In the genomic region with DNA sequence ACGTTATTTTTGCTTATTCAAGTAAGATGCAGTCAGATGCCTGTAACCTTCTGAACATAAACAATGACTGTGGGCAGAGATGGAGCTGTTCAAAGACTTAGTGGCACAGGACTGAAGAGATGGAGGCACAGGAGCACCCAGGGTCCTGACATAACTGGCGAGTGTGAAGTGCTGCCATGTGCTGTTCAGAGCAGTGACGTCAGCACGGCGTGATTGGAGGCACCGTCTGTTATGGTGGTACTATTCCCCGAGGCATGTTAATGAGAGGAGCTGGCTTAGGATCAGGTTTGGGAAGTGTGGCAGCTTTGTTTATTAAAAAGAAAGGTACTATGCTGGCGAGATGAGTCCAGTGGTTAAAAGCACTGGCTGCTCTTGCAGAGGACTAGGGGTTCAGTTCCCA, we compare ENCODE assay signal across 20 mouse cellular contexts. TPM values are rescaled to one million over a fixed set of nuclear protein-coding genes. Genes with fewer than 3 reads are reported as not detected.
DNase-seq lines count a peak whose midpoint lies in the region; ATAC-seq lines count a peak whose summit lies in the region.
"Had no signal": no experiment of that assay in that cellular context is flagged by ENCODE, and none has a peak within 500 bp of the region (broad histone marks: within the 10 kb centered on the region; RNA-seq: fewer than 3 reads in every experiment).

No protein-coding gene starts in this region.

- no peak for DNase-seq in embryonic facial prominence, embryonic 14.5 days (ENCODE audit: low spot score)
- no peak for DNase-seq in embryonic facial prominence, embryonic 10.5 days (ENCODE audit: low spot score)
- DNase-seq in midbrain, embryonic 10.5 days (ENCODE audit: low spot score) = no peak
- DNase-seq in limb, embryonic 10.5 days (ENCODE audit: low spot score) = no peak
- no peak for DNase-seq in urinary bladder, adult 18-20 months (ENCODE audit: low spot score in 2 of 2)
- no peak for DNase-seq in MN1 (ENCODE audit: low spot score)
- DNase-seq: cerebellum, adult 11-12 months; gastrocnemius, postnatal 25 days; heart, postnatal 4 days; kidney, postnatal 14 days; layer of hippocampus, adult 9-11 months; lung, embryonic 14.5 days; spleen, adult 18-20 months had no signal

- ATAC-seq in embryonic facial prominence, embryonic 14.5 days (ENCODE audit: low read depth) = 0 out of 2 replicates have a peak, but pooled peaks have one; percentile 45
- no peak for ATAC-seq in midbrain, embryonic 12.5 days (ENCODE audit: low FRiP score, low read depth)
- peak; percentile 46; the same call in 1 of the 2 replicates for ATAC-seq in neural tube, embryonic 15.5 days (ENCODE audit: low FRiP score)
- ATAC-seq: activated CD4-positive, CD25-positive, alpha-beta regulatory T cell, adult 4 months; intestine, postnatal 0 days had no signal

- H3K4me2 ChIP-seq in embryonic facial prominence, embryonic 14.5 days (ENCODE audit: low read depth, low read length) = no peak overlapping the region
- no peak overlapping the region for H3K4me2 ChIP-seq in midbrain, embryonic 12.5 days (replicated peaks)
- H3K4me2 ChIP-seq in neural tube, embryonic 15.5 days = peak overlapping the region; percentile 3; the same call in 1 of the 2 replicates
- H3K4me2 ChIP-seq: heart, embryonic 11.5 days; liver, embryonic 11.5 days; lung, embryonic 14.5 days had no signal

- H3K9ac ChIP-seq in embryonic facial prominence, embryonic 14.5 days (ENCODE audit: low read depth, low read length) = no peak overlapping the region
- no peak overlapping the region for H3K9ac ChIP-seq in midbrain, embryonic 12.5 days (replicated peaks)
- no peak overlapping the region for H3K9ac ChIP-seq in neural tube, embryonic 15.5 days (replicated peaks)
- H3K9ac ChIP-seq: embryonic facial prominence, embryonic 13.5 days; lung, embryonic 14.5 days had no signal

- no peak overlapping the region for H3K27ac ChIP-seq in embryonic facial prominence, embryonic 14.5 days (replicated peaks; ENCODE audit: low read depth, low read length)
- no peak overlapping the region for H3K27ac ChIP-seq in embryonic facial prominence, embryonic 10.5 days (replicated peaks)
- H3K27ac ChIP-seq in midbrain, embryonic 12.5 days (replicated peaks) = 0 out of 2 replicates have a peak overlapping the region, but pooled peaks have one; percentile 58
- H3K27ac ChIP-seq in midbrain, embryonic 10.5 days (replicated peaks) = no peak overlapping the region
- H3K27ac ChIP-seq in limb, embryonic 10.5 days = peak overlapping the region; percentile 61; the same call in 1 of the 2 replicates
- peak overlapping the region; percentile 56; the same call in 1 of the 2 replicates for H3K27ac ChIP-seq in neural tube, embryonic 15.5 days (replicated peaks)

- no peak overlapping the region for H3K4me3 ChIP-seq in embryonic facial prominence, embryonic 14.5 days (ENCODE audit: low read depth, low read length)
- no peak overlapping the region for H3K4me3 ChIP-seq in embryonic facial prominence, embryonic 10.5 days
- no peak overlapping the region for H3K4me3 ChIP-seq in midbrain, embryonic 12.5 days
- no peak overlapping the region for H3K4me3 ChIP-seq in midbrain, embryonic 10.5 days
- H3K4me3 ChIP-seq in limb, embryonic 10.5 days = no peak overlapping the region
- no peak overlapping the region for H3K4me3 ChIP-seq in neural tube, embryonic 15.5 days (replicated peaks)
- H3K4me3 ChIP-seq: embryonic facial prominence, embryonic 13.5 days had no signal

- H3K9me3 ChIP-seq in embryonic facial prominence, embryonic 14.5 days (ENCODE audit: control insufficient read depth, low read length) = no peaks in the 10 kb centered on the region
- H3K9me3 ChIP-seq in embryonic facial prominence, embryonic 10.5 days = no peaks in the 10 kb centered on the region
- H3K9me3 ChIP-seq in midbrain, embryonic 12.5 days = no peaks in the 10 kb centered on the region
- H3K9me3 ChIP-seq in midbrain, embryonic 10.5 days (replicated peaks) = no peaks in the 10 kb centered on the region
- H3K9me3 ChIP-seq in limb, embryonic 10.5 days (replicated peaks) = no peaks in the 10 kb centered on the region
- H3K9me3 ChIP-seq in neural tube, embryonic 15.5 days (replicated peaks) = no peaks in the 10 kb centered on the region
- H3K9me3 ChIP-seq: embryonic facial prominence, embryonic 13.5 days had no signal

- peaks cover 33% of the 10 kb centered on the region for H3K4me1 ChIP-seq in embryonic facial prominence, embryonic 14.5 days (ENCODE audit: control insufficient read depth, insufficient read depth, low read length)
- peaks cover 56% of the 10 kb centered on the region for H3K4me1 ChIP-seq in embryonic facial prominence, embryonic 10.5 days
- H3K4me1 ChIP-seq in midbrain, embryonic 12.5 days = peaks cover 15% of the 10 kb centered on the region
- H3K4me1 ChIP-seq in midbrain, embryonic 10.5 days = peaks cover 26% of the 10 kb centered on the region
- peaks cover 45% of the 10 kb centered on the region for H3K4me1 ChIP-seq in limb, embryonic 10.5 days
- H3K4me1 ChIP-seq in neural tube, embryonic 15.5 days = peaks cover 30% of the 10 kb centered on the region

- H3K27me3 ChIP-seq in embryonic facial prominence, embryonic 14.5 days (replicated peaks; ENCODE audit: control insufficient read depth, insufficient read depth, low read length) = no peaks in the 10 kb centered on the region
- H3K27me3 ChIP-seq in embryonic facial prominence, embryonic 10.5 days (replicated peaks; ENCODE audit: low read depth, poor library complexity, severe bottlenecking) = no peaks in the 10 kb centered on the region
- no peaks in the 10 kb centered on the region for H3K27me3 ChIP-seq in midbrain, embryonic 12.5 days
- no peaks in the 10 kb centered on the region for H3K27me3 ChIP-seq in midbrain, embryonic 10.5 days (ENCODE audit: low read depth, poor library complexity, severe bottlenecking)
- H3K27me3 ChIP-seq in limb, embryonic 10.5 days (ENCODE audit: low read depth, poor library complexity, severe bottlenecking) = no peaks in the 10 kb centered on the region
- H3K27me3 ChIP-seq in neural tube, embryonic 15.5 days (replicated peaks) = no peaks in the 10 kb centered on the region
- H3K27me3 ChIP-seq: embryonic facial prominence, embryonic 13.5 days had no signal

- 48% methylated on average over 8 of the region's 8 CpGs for WGBS in embryonic facial prominence, embryonic 14.5 days
- 77% methylated on average over 8 of the region's 8 CpGs for WGBS in embryonic facial prominence, embryonic 10.5 days
- WGBS in midbrain, embryonic 12.5 days = 75% methylated on average over 8 of the region's 8 CpGs
- 86% methylated on average over 8 of the region's 8 CpGs for WGBS in midbrain, embryonic 10.5 days
- 73% methylated on average over 8 of the region's 8 CpGs for WGBS in limb, embryonic 10.5 days
- WGBS in neural tube, embryonic 15.5 days = 32% methylated on average over 8 of the region's 8 CpGs

- H3K36me3 ChIP-seq in embryonic facial prominence, embryonic 14.5 days (ENCODE audit: control insufficient read depth, insufficient read depth, low read length) = peaks cover 24% of the 10 kb centered on the region
- H3K36me3 ChIP-seq in embryonic facial prominence, embryonic 10.5 days (replicated peaks) = peaks cover 97% of the 10 kb centered on the region
- H3K36me3 ChIP-seq in midbrain, embryonic 12.5 days = peaks cover 15% of the 10 kb centered on the region; the same call in 1 of the 2 replicates
- peaks cover 96% of the 10 kb centered on the region for H3K36me3 ChIP-seq in midbrain, embryonic 10.5 days
- peaks cover 97% of the 10 kb centered on the region for H3K36me3 ChIP-seq in limb, embryonic 10.5 days
- H3K36me3 ChIP-seq in neural tube, embryonic 15.5 days = no peaks in the 10 kb centered on the region

RNA-seq across cellular contexts. Expression of gene Bcl2l11, which starts 13.1 kb away (rescaled TPM):
- polyA plus RNA-seq in embryonic facial prominence, embryonic 14.5 days (2014; fragmentation: Nextera tagmentation; extraction: Ambion mirVana) = 13.3 and 15.0 TPM in 2 replicates
- 32.5 and 35.7 TPM in 2 replicates for polyA plus RNA-seq in embryonic facial prominence, embryonic 10.5 days (2016; fragmentation: Nextera tagmentation; extraction: Ambion mirVana)
- polyA plus RNA-seq in midbrain, embryonic 12.5 days (2016; fragmentation: Nextera tagmentation; extraction: Ambion mirVana) = 21.6 and 24.7 TPM in 2 replicates
- polyA plus RNA-seq in midbrain, embryonic 10.5 days (2016; fragmentation: Nextera tagmentation; extraction: Ambion mirVana) = 25.0 and 25.1 TPM in 2 replicates
- 28.4 and 35.9 TPM in 2 replicates for polyA plus RNA-seq in limb, embryonic 10.5 days (2016; fragmentation: Nextera tagmentation; extraction: Ambion mirVana)
- 10.1 and 11.8 TPM in 2 replicates for polyA plus RNA-seq in neural tube, embryonic 15.5 days (2015; fragmentation: Nextera tagmentation; extraction: Ambion mirVana)

Comparison
In these comparisons a context has a peak if more than half of its experiments do, and no peak if none do; other contexts are left out.
1. H3K27ac ChIP-seq: peak in midbrain, embryonic 12.5 days (single experiment), limb, embryonic 10.5 days (single experiment) and neural tube, embryonic 15.5 days (single experiment); none in embryonic facial prominence, embryonic 14.5 days (single experiment), embryonic facial prominence, embryonic 10.5 days (single experiment) and midbrain, embryonic 10.5 days (single experiment).